Mouse (Mus musculus): Measurements from ENCODE around the gene Snx29. TPM values are rescaled to one million over a fixed set of nuclear protein-coding genes. Genes with fewer than 3 reads are reported as not detected.

The Snx29 gene
- total RNA-seq, 2 experiments from 2014 or later = 4.7 to 6.2 TPM

Other genes with a start within 250 kb of the Snx29 start
- 29.0 and 30.3 TPM in 2 replicates for gene Txndc11, start 188.3 kb upstream of the Snx29 start, total RNA-seq (2015)
- 19.3 and 22.9 TPM in 2 replicates for gene Txndc11, start 188.3 kb upstream of the Snx29 start, total RNA-seq (2017)
- gene Zc3h7a, start 146.5 kb upstream of the Snx29 start, total RNA-seq (2015) = 161 and 183 TPM in 2 replicates
- 221 and 259 TPM in 2 replicates for gene Zc3h7a, start 146.5 kb upstream of the Snx29 start, total RNA-seq (2017)
- gene Rsl1d1, start 119.6 kb upstream of the Snx29 start, total RNA-seq (2015) = 69.4 and 88.2 TPM in 2 replicates
- 74.8 and 86.5 TPM in 2 replicates for gene Rsl1d1, start 119.6 kb upstream of the Snx29 start, total RNA-seq (2017)
- 238 and 266 TPM in 2 replicates for gene Gspt1, start 68.6 kb upstream of the Snx29 start, total RNA-seq (2015)
- gene Gspt1, start 68.6 kb upstream of the Snx29 start, total RNA-seq (2017) = 65.2 and 68.5 TPM in 2 replicates
- 1.7 TPM in 1 of 2 replicates, not detected in the other for gene Tnfrsf17, start 9.1 kb upstream of the Snx29 start, total RNA-seq (2015)
- 0.18 TPM in 1 of 2 replicates, not detected in the other for gene Tnfrsf17, start 9.1 kb upstream of the Snx29 start, total RNA-seq (2017)

All from megakaryocyte, adult 5-6 weeks (primary cell).